Mouse (Mus musculus) layer of hippocampus, adult 8-10 months (tissue): ENCODE measurements around the gene Cdh3. TPM values are rescaled to one million over a fixed set of nuclear protein-coding genes. Genes with fewer than 3 reads are reported as not detected.

Experiments used
- DNase-seq, 2 experiments: peaks; one replicate each; pipeline ENCODE4 v3.0.0; 2022; ENCODE audit warnings: low spot score in 2 of 2
- total RNA-seq, 4 experiments: library from RNA; stranded (reverse); gene quantifications; 2 replicates each; pipeline ENCODE4 v1.2.4; 2022

Gene Cdh3
- total RNA-seq, 4 experiments from 2014 or later = 0.08 to 0.25 (median 0.20) TPM

GRCm38 (mm10) chr8:106606121-106606520 lies 95.4 kb downstream of the Cdh3 start:
- no peak for DNase-seq

- DNase-seq = no peak
These were observed 96.0 kb downstream of the Cdh3 start for GRCm38 (mm10) chr8:106606601-106607145.

Other genes starting within 250 kb of the Cdh3 start
- 10 to 100 TPM; 66.5 to 69.8 (median 69.7) TPM for gene Smpd3, start 172.9 kb upstream of the Cdh3 start, total RNA-seq
- gene Zfp90, start 95.6 kb upstream of the Cdh3 start, total RNA-seq = 10 to 100 TPM; 11.0 to 15.2 (median 12.3) TPM
- gene 6030452D12Rik, start 10.4 kb upstream of the Cdh3 start, total RNA-seq = not detected
- gene Gm10073, start 62.6 kb downstream of the Cdh3 start, total RNA-seq = 100 to 1,000 TPM in 2 of 4 experiments, 10 to 100 TPM in 2; 82.6 to 111 (median 95.6) TPM
- gene Cdh1, start 92.5 kb downstream of the Cdh3 start, total RNA-seq = 1 to 10 TPM; 1.1 to 3.0 (median 1.2) TPM
- gene Tango6, start 172.2 kb downstream of the Cdh3 start, total RNA-seq = 1 to 10 TPM; 6.4 to 7.3 (median 7.0) TPM